Mouse (Mus musculus) E14TG2a.4 (cell line): ENCODE data around the gene Nmnat1.

Experiments
- CTCF ChIP-seq: conservative IDR thresholded peaks from 2 replicates; pipeline ENCODE4 v1.5.1; 2014; ENCODE audit warnings: low read length
- NANOG ChIP-seq: IDR thresholded peaks from 2 replicates; pipeline ENCODE4 v1.6.1; 2014; ENCODE audit warnings: borderline replicate concordance, low read length, mixed read lengths

DNA sequence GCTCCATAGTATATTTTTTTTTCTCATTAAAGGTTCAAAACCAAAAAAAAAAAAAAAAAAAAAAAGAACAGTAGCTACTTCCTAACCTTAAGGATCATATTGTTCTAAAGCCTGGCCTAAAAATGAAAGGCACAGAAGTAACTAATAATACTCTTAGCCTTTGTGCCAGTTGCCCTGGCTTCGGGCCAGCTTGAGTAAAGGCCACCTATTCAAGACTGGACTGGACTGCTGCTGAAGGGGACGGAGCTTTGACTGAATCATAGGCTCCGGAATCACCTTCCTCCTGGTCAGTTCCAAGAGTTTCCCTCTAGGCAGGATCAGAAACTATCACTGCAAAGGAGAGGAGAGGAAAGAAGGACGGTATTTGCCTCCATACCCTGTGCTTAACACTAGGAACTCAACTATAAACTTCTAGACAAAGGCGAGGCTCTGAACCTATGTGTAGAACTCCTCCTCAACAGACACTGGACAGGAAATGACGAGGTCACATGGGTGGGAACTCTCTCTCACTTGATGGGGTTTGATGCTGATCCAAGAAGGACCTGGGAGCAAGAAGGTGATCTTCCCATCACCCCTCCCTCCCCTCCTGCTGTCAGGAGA is 27.1 kb downstream of the Nmnat1 start:
- TF ChIP-seq CTCF = no peak
- no peak for TF ChIP-seq NANOG
